Mouse (Mus musculus) WW6 (cell line): ENCODE results near the gene Man1c1.

Experiments used
- DNase-seq: peaks from one replicate; pipeline ENCODE4 v3.0.0-alpha.2; 2013; ENCODE audit warnings: low read depth, low spot score

Man1c1 gene

GRCm38 (mm10) chr4:134610616-134611015, 93.5 kb downstream of the Man1c1 start:
- no peak for DNase-seq

GRCm38 (mm10) chr4:134607679-134608078, 96.4 kb downstream of the Man1c1 start:
- DNase-seq: no peak

DNA sequence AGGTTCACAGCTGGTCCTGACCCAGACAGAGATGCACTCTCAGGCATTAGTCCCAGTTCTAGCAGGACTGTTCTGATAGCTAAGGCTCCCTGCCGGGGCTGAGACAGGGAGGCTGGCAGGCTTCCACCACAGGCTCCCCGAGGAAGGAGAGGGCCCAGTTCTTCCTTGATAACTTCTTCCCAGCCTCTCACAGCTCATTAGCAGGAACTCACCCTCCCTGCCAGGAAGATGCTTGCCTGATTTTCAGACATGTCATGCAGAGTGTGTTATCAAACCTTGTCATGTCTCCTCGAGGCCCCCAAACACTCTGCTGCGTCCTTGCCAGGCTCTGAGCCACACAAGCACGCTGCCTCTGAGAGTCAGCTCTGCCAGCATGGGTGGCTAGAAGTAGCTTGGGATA, 98.0 kb downstream of the Man1c1 start:
- no peak for DNase-seq

- no peak for DNase-seq
These were observed 99.6 kb downstream of the Man1c1 start for GRCm38 (mm10) chr4:134604472-134604871.

GRCm38 (mm10) chr4:134603553-134603952, 100.5 kb downstream of the Man1c1 start:
- DNase-seq: no peak

GRCm38 (mm10) chr4:134602610-134603009, 101.5 kb downstream of the Man1c1 start:
- DNase-seq: no peak

DNA sequence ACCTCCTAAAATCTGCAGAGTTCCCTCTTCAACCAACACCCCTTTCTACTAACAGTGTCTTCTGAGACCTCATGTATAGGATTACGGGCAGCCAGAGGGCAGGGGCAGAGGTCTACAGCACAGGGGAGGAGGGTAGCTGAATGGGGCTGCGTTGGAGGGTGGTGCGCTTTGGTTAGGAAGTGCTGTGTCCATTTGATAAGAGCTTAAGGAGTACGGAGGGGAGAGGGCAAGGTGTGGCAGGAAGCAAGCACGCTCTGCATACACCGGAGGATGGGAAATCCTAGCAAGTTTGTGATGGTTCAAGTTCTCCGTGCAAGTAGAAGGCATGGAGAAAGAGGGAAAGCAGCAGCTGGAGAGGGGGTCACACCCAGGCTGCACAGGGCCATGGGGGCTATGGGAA, 102.1 kb downstream of the Man1c1 start:
- no peak for DNase-seq

- DNase-seq: no peak
These were observed 102.7 kb downstream of the Man1c1 start for GRCm38 (mm10) chr4:134601404-134601803.

- DNase-seq: no peak
These were observed 103.3 kb downstream of the Man1c1 start for GRCm38 (mm10) chr4:134600777-134601176.

DNA sequence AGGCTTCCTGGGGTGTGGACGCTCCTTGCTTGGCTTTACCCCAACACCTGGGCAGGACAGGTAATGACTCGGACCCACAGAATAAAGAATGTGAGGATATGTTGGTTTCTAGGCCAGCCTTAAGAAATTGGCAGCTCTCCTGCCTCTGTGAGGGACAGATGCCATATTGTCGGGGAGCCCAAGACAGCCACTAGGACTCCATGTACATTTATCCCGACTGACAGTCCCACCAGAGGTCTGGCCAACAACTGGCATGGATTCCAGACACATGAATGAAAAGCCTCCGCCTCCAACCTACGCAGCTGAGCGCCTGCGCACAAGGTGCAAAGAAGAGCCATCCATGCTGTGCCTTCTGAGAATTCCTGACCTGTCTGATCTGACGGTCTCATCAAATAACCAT, 104.0 kb downstream of the Man1c1 start:
- no peak for DNase-seq

- no peak for DNase-seq
These were observed 107.0 kb downstream of the Man1c1 start for GRCm38 (mm10) chr4:134596816-134597692.

DNA sequence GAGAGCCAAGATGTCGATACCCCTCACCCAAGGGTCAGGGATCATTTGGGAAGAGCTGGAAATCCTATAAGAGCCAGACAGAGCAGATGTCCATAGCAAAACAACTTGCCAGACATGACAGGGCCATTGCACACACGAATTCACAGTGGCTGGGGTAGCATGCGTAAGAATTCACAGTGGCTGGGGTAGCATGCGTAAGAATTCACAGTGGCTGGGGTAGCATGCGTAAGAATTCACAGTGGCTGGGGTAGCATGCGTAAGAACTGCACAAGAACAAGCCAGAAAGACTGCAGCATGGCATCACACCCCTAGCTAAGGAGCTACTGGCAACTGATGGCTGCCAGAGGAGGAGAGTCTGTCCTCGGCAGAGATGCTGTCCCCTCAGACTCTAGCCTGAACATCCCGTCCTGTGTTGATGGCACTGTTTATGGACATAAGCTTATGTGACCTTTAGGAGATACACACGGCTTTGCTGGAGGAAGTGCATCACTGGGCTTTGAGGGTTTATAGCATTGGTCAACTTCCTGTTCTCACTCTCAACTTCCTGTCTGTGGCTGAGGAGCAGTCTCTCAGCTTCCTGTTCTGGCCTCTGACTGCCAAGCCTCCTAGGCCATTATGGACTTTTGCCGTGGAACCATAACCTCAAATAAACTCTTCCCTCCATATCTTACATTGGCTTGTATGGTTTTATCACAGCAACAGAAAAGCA, 109.2 kb downstream of the Man1c1 start:
- DNase-seq: no peak

DNA sequence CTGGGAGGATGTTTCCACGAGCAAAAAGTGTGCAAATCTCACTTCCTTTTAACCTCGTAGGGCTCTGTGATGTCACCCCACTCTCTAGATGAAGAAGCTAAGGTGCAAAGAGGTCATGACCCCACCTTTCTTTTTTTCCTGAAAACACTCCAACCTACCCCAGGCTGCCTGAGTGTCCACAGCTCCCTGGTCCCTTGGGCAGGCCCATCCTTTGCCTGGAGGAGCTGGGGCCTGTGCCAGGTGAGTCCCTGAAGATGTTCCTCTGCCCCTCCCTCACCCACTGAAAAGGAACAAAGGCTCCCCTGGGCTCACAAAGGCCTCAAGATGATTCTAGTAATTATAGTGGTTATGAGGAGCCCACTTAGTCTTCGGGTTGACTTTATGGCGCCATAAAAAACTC, 111.6 kb downstream of the Man1c1 start:
- DNase-seq: no peak

DNA sequence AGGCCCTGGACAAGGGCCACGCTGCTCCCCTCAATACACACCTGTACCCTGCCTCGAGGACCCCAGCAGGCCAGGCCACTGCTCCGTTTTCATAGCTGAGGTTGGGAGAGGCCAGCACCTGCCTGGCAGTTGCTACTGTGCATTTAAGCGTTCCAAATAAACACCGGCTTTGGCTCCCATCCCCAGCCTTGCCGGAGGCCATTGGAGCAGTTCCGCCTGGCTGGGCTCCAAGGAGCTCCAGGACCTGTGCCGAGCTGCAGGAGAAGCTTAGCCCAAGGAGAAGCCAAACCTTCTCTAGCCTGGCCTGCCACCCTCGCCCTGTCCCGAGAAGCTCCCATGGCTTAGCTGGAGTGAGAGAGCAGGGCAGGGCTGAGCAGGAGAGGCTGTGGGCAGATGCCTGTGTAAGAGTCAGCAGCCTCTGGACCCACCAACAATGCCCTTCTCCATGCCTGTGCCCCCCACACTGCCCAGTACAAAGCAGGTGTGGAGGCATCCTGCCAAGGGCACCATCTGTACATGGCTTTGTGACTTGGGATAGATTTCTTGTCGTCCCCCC, 112.5 kb downstream of the Man1c1 start:
- DNase-seq: no peak

DNA sequence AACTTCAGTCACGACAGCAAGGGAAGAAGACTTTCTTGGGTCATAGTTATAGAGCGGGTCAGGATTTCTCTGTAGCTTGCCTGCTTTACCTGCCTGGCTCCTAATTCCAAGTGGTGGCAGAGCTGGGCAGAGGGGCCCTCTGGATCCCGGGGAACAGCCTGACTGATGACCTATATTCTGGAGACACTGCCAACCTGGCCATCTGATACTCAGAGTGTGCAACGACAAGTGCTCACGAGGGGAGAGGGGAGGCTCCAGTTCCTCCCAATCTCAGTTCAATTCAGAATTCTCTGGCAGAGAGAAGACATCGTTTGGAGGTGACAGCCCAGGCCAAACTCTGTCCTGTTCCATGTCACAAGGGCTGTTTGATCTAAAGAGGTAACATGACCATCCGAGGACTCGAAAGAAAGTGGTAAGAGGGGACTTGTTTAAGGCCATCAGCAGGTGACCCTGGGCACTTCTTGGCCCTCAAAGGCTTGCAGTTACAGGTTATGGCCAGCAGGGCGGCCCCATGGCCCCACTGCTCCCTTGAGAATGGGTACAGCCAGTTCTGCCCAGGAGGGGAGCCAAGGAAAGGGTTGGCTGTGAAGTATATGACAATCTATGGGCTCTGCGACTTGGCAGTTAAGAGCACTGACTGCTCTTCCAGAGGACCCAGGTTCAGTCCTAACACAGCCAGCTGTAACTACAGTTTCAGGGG, 113.7 kb downstream of the Man1c1 start:
- DNase-seq: no peak

GRCm38 (mm10) chr4:134589786-134590185, 114.3 kb downstream of the Man1c1 start:
- DNase-seq: no peak

DNA sequence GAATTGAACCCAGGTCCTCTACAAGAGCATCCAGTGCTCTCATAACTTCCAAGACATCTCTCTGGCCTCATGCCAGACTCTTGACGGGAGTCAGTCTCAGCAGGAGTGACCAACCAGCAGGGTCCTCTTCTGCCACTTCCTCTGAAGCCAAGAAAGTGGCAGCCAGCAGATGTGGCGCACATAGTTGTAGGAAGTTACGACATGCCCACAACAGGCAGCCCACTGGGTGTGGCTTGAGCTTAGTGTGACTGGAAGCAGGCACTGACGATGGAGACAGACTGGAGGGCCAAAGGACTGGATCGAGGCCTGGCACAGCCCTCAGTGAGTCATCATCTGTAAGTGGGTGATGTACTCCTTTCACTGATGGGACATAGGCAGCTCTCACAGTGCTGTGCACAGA, 115.1 kb downstream of the Man1c1 start:
- DNase-seq: no peak

- no peak for DNase-seq
These were observed 115.8 kb downstream of the Man1c1 start for GRCm38 (mm10) chr4:134588287-134588686.

- DNase-seq: no peak
These were observed 116.4 kb downstream of the Man1c1 start for GRCm38 (mm10) chr4:134587636-134588197.

DNA sequence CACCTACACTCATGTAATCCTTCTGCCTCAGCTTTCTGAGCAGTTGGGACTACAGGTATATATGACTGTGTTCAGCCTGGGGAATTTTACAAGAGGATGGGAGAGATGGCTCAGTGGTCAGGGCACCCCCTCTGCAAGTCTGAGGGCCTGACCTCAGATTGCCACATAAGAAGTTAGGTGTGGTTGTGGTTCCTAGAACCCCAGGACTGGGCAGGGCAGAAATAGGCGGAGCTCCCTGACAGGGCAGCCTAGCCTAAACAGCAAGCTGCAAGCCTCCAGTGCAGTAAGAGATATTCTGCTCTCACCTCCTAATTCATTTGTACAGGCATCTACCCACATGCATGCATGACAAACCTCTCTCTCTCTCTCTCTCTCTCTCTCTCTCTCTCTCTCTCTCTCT, 117.5 kb downstream of the Man1c1 start:
- no peak for DNase-seq

GRCm38 (mm10) chr4:134586126-134586525, 118.0 kb downstream of the Man1c1 start:
- no peak for DNase-seq

- DNase-seq: no peak
These were observed 120.6 kb downstream of the Man1c1 start for GRCm38 (mm10) chr4:134583513-134583912.
